Mouse (Mus musculus): Measurements from ENCODE around the gene Zfand2b.

Zfand2b gene

GRCm38 (mm10) chr1:75213096-75213495, 44.6 kb downstream of the Zfand2b start:
- no peak for DNase-seq (ENCODE audit: low spot score)

GRCm38 (mm10) chr1:75214442-75214841, 46.0 kb downstream of the Zfand2b start:
- no peak for DNase-seq (ENCODE audit: low spot score)

GRCm38 (mm10) chr1:75214886-75215285, 46.4 kb downstream of the Zfand2b start:
- DNase-seq (ENCODE audit: low spot score) = no peak

- no peak for DNase-seq (ENCODE audit: low spot score)
Observed at GRCm38 (mm10) chr1:75215785-75216184, 47.3 kb downstream of the Zfand2b start.

- no peak for DNase-seq (ENCODE audit: low spot score)
Observed at GRCm38 (mm10) chr1:75216797-75217585, 48.5 kb downstream of the Zfand2b start.

GRCm38 (mm10) chr1:75217893-75218226, 49.4 kb downstream of the Zfand2b start:
- DNase-seq (ENCODE audit: low spot score) = no peak

- DNase-seq (ENCODE audit: low spot score) = peak; percentile 57
Observed at GRCm38 (mm10) chr1:75218227-75219001, 50.0 kb downstream of the Zfand2b start.

GRCm38 (mm10) chr1:75219078-75219477, 50.6 kb downstream of the Zfand2b start:
- peak; percentile 87 for DNase-seq (ENCODE audit: low spot score)

GRCm38 (mm10) chr1:75219531-75219930, 51.1 kb downstream of the Zfand2b start, which contains the start of gene Tuba4a:
Gene Tuba4a, minus strand, starts transcription at chr1:75219865.
- no peak for DNase-seq (ENCODE audit: low spot score)
